Mouse (Mus musculus) cortical plate, adult 2 months (tissue): Measurements from ENCODE around the gene Pan2.

Experiments used
- CTCF ChIP-seq: fragments of 200-500 bp; IDR thresholded peaks from 2 replicates; pipeline ENCODE4 v1.5.1; 2011; ENCODE audit warnings: mild to moderate bottlenecking, control low read depth, low read length; ENCODE audit not compliant: insufficient read depth; ENCODE audit errors: extremely low read depth
- POLR2A ChIP-seq: fragments of 200-500 bp; IDR thresholded peaks from 2 replicates; pipeline ENCODE4 v1.6.1; 2011; ENCODE audit warnings: mild to moderate bottlenecking, low read length, control low read depth; ENCODE audit not compliant: insufficient read depth; ENCODE audit errors: extremely low read depth

- TF ChIP-seq CTCF (no peak), POLR2A (no peak; the same call in 1 of the 2 replicates)
Observed at GRCm38 (mm10) chr10:128369218-128369543, 66.0 kb downstream of the Pan2 start.
